Mouse (Mus musculus): Measurements from ENCODE around the gene Btg2. TPM values are rescaled to one million over a fixed set of nuclear protein-coding genes. Genes with fewer than 3 reads are reported as not detected.

Btg2 gene
- total RNA-seq, 2 experiments from 2014 or later = 2.0 to 61.6 TPM

DNA sequence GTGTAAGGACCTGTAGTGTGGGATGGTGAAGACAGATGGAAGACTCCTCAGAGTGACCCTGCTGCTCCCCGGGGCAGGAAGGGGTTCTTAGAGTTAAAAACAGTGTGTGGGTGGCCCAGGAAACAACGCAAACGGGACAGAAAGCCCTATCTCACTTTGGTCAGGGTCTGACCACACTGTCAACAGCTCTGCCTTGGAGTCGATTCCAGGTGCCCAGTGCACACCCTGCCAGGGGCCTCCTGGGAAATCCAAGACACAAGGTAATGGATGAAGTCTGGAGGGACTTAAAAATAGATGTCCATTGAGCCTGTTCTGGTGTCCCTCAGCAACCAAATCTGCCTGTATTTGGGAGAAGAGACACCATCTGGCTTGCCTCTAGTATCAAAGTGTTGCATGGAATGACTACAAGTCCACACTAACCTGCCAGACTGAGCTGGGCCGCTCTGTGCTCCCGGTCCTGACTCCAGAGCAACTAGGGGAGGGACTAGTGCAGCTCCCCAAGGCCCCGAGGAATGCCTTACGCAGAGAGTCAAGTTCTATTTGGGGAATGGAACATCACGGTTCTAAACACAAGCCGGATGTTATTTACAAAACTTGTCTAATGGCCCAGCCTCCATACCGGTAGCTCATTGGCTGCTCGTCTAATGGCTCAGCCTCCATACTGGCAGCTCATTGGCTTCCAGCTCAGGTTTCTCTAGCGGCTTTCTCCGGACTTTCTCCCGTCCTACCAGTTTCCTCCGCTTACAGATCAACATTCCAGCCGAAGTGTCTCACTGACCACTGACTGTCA lies 20.0 kb upstream of the Btg2 start:
- peak; percentile 87 for ATAC-seq (replicated peaks; ENCODE audit: low FRiP score, low TSS enrichment, poor library complexity, severe bottlenecking)

DNA sequence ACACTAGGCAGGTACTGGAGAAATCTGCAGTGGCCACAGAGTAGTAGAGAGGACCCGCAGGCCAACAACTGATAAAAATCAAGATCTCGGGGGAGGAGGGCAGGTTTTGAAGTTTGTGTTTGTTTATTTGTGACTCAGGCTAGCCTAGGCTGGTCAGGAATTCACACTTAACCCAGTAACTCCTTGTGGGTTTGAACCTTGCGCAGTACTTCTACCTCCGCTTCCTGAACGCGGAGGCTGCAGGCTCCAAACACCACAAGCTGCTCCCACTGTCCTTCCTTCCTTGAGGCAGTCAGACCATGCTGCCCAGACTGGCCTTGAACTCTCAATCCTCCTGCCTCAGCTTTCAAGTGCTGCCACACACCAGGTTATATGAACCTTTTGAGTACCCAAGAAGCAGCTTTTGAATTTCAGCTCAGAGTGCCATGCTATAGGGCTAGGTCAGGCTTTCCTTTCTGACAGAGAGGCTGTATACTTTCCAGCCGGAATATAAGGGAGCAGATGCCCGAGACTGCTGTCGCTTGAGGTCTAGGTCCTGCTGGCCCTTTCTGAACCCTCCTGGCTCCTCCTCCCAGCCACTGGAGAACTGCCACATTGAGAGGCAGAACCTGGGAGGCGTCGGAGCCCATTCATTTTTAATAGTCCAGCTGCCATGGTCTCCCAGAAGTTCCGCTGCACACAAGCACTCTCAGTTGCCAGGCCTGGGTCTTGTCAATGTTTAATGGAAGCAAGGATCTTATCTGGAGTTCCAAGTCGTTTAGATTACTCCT lies 19.2 kb upstream of the Btg2 start:
- ATAC-seq (replicated peaks; ENCODE audit: low FRiP score, low TSS enrichment, poor library complexity, severe bottlenecking) = no peak

GRCm38 (mm10) chr1:134097080-134097855 lies 18.3 kb upstream of the Btg2 start:
- no peak for ATAC-seq (replicated peaks; ENCODE audit: low FRiP score, low TSS enrichment, poor library complexity, severe bottlenecking)

GRCm38 (mm10) chr1:134096264-134096934 lies 17.5 kb upstream of the Btg2 start:
- peak; percentile 31; the same call in 1 of the 2 replicates for ATAC-seq (replicated peaks; ENCODE audit: low FRiP score, low TSS enrichment, poor library complexity, severe bottlenecking)

DNA sequence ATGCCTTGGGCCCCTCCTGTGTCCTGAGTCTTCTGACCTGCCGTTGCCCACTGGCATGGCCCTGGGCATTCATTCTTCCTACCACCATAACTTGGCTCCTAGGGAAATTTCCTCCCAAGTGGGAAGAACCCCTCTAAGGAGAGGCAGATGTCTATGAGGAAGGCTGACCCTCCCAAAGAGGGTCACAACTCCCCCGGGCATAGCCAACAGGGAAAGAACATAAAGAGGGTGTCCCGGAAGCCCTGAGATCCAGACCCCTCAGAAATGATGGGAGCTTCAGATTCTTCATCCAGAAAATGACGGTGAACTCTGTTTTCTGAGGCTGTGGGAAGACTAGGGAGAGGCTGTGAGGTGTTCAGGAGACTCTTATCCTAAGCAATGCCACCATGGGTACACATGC lies 16.8 kb upstream of the Btg2 start:
- no peak for ATAC-seq (replicated peaks; ENCODE audit: low FRiP score, low TSS enrichment, poor library complexity, severe bottlenecking)

DNA sequence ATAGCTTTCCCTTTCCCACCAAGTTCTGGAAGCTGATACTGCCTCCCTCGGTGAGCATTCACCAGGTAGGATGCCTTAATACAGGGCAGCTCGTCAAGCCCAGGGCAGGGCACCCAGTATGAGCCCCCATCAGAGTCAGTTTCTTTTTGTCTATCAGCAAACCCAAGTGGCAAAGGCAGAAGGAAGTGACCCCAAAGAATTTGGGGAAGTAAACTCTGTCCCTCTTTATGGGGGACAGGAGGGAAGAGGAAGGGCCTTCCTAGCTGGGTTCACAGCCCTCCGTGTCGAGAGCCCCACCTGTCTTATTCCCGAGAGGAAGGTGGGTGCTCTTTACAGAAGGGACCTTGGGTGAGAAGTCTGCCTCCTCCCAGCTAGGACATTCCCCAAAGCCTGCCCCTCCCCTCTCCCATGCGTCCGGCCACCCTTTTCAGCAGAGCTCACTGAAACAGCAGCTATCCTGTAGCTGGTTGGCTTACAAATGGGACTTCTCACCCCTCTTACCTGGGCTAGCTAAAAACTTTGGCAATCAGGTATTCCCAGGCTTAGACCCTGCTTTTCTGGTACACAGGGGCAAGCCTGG lies 16.2 kb upstream of the Btg2 start:
- no peak for ATAC-seq (replicated peaks; ENCODE audit: low FRiP score, low TSS enrichment, poor library complexity, severe bottlenecking)

- ATAC-seq (replicated peaks; ENCODE audit: low FRiP score, low TSS enrichment, poor library complexity, severe bottlenecking) = no peak
Measured at GRCm38 (mm10) chr1:134093771-134094526, 15.0 kb upstream of the Btg2 start.

DNA sequence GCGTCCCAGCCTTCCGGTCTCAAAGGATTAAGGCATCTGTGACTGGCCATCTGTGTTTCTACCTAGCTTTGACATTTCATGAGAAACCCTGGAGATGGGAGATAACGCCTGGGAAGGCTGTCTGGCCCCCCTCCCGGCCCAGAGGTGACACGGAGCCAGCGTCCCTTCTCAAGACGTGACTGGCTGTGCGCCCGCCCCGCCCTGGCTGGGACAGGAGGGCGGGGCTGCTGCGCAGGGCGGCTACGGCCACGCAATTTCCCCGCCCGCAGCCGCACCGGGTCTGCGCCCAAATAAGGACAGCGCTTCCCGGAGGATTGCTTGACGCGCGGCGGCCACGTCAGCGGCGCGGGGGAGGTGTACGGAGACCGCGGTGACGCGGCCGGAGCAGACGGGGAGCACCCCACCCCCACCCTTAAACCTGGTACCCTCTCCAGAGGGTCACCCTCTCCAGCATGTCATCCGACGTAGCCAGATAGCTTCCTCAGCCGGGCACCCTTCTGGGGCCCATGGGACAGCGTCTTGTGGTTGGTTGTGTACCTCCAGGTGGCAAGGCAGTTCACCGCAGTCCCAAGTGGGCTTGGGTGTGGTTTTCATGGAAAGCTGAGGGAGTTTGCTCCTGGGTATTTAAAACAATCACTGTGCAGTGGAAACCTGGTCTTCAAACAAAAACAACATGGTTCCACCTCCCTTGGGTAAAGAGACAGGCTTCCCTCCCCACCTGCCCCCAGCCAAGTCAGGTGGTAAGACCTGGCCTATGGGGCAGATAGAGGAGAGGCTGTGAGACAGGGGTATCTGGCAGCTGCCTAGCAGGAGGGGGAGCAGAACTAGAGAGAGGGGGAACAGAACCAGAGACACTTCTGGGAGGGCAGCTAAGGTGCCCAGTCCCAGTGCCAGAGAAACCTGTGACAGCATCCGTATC lies 14.2 kb upstream of the Btg2 start:
- peak; percentile 85 for ATAC-seq (replicated peaks; ENCODE audit: low FRiP score, low TSS enrichment, poor library complexity, severe bottlenecking)

DNA sequence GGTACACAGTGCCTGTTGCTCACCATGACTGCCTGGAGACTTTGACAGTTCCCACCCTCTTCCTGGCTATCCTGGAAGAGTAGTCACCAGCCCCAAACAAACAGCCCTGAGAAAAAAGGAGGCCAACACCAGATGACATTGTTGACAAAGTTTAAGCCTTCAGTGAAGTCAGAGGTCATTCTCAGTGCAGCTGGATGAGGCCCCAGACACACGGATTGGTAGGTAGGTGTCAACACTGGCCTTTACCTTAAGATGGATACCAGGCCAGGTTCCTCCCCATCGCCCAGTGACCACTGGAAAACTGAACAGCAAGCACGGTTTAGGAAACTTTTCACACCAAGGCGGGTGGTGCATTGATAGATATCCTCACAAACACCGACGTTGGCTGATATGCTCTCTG lies 13.4 kb upstream of the Btg2 start:
- no peak; the same call in 1 of the 2 replicates for ATAC-seq (replicated peaks; ENCODE audit: low FRiP score, low TSS enrichment, poor library complexity, severe bottlenecking)

GRCm38 (mm10) chr1:134091851-134092250 lies 12.9 kb upstream of the Btg2 start:
- no peak for ATAC-seq (replicated peaks; ENCODE audit: low FRiP score, low TSS enrichment, poor library complexity, severe bottlenecking)

- no peak for ATAC-seq (replicated peaks; ENCODE audit: low FRiP score, low TSS enrichment, poor library complexity, severe bottlenecking)
Measured at GRCm38 (mm10) chr1:134089074-134089473, 10.2 kb upstream of the Btg2 start.

GRCm38 (mm10) chr1:134086811-134087398 lies 8.0 kb upstream of the Btg2 start:
- ATAC-seq (replicated peaks; ENCODE audit: low FRiP score, low TSS enrichment, poor library complexity, severe bottlenecking) = peak; percentile 62

- no peak for ATAC-seq (replicated peaks; ENCODE audit: low FRiP score, low TSS enrichment, poor library complexity, severe bottlenecking)
Measured at GRCm38 (mm10) chr1:134086017-134086416, 7.1 kb upstream of the Btg2 start.

DNA sequence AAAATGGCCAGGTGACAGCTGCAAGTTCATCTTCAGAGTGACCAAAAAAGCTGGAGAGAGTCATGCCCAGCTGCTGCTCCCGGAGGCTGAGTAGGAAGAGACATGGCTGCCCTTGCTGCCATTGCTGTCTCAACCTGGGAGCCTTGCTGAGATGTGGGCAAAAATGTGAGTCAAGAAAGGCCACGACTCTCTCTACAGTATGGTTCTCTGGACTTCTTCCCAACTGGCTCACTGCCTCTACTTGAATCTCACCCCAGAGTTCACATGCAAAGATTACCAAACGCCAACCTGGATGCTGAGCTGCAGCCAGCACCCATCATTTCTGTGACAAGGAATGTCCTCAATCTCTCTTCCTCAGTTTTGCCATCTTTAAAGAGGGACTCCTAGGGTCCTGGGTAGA lies 5.2 kb upstream of the Btg2 start:
- ATAC-seq (replicated peaks; ENCODE audit: low FRiP score, low TSS enrichment, poor library complexity, severe bottlenecking) = no peak

- ATAC-seq (replicated peaks; ENCODE audit: low FRiP score, low TSS enrichment, poor library complexity, severe bottlenecking) = no peak
Measured at GRCm38 (mm10) chr1:134083676-134084075, 4.8 kb upstream of the Btg2 start.

DNA sequence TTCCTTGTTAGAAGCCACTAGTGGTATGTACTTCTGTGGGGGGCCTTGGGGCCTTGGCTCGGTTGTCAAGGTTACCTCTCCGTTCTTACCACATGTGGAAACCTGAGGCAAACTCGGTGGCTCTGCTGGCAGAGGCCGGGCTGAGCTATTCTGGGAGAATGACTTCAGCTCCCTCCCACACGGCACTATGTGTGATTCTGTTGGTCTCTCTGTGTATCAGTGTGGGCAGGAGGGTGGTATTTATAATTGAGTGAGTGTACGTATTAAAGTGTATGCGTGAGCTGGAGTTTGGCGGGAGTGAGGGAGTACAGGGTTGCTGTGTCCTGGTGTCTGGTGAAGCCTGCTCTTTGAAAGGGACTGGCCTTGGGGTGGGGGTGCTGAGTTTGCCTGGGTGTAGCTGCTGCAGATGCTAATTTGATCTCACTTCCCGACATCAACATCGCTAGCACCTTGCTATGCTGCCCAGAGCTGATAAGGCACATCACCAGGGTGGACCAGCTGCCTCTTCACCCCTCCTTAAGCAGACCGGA lies 4.1 kb upstream of the Btg2 start:
- no peak for ATAC-seq (replicated peaks; ENCODE audit: low FRiP score, low TSS enrichment, poor library complexity, severe bottlenecking)

- ATAC-seq (replicated peaks; ENCODE audit: low FRiP score, low TSS enrichment, poor library complexity, severe bottlenecking) = no peak
Measured at GRCm38 (mm10) chr1:134080881-134081450, 2.0 kb upstream of the Btg2 start.
